Mouse (Mus musculus) embryo, embryonic 10.5 days (tissue): ENCODE results near the gene Bahd1.
A peak's percentile ranks its signal among the peaks of the same experiment; 100 is the strongest.

ENCODE experiments used
- DNase-seq: peaks from one replicate; pipeline ENCODE4 v3.0.0-alpha.2; 2015; ENCODE audit warnings: low spot score

The Bahd1 gene

DNA sequence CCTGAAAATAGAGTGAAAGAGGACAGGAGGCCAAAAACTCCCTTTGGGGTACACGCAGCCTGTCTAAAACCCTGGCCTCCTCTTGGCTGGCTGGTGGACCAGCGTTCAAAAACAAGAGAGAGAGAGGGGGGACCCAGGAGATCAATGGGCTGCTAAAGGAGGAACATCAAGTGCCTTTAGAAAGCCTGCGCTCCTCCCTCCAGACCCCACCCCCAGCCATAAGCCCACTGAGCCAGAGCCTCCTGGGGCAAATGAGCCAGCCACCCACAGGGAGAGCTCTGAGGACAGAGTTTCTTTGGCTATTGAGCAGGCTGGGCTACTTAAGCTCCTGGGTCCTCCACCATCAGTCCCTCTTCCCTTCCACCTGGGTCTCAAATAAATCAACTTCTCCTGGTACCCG is 1.4 kb upstream of the Bahd1 start:
- no peak for DNase-seq

DNA sequence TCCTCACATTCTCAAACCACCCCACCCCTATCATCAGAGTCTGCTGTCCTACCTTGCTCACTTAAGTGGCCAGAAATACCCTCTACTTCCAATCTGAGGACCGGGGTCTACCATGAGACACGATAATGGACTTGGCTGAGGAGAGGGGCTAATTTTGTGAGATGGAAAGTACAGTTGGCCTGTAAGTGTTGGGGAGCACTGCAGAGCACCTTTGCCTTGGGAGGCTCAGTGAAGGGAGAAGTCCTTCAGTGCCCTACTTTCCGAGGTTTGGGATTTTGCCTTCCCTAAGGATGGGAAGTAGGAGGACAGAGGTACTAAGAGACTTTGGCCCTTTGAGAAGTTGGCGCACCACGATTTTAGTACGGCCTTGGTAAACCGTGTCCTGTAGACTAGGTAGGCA is 871 bp upstream of the Bahd1 start:
- DNase-seq, result peak; percentile 27

DNA sequence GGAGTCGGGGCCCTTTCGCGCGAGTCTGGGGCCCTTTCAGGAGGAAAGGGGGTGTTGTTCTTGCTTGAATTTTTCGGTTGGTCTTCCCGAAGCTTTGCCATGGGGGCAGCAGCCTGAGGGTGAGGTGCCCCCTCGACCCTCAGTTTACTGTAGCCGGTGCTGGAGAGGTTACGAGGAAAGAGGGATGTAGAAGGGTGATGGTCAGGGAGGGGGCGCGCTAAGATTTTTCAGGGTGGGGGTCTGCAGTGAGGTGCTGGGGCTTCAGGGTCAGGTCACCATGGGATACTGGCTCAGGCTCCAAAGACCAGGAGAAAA is 606 bp downstream of the Bahd1 start:
- no peak for DNase-seq

DNA sequence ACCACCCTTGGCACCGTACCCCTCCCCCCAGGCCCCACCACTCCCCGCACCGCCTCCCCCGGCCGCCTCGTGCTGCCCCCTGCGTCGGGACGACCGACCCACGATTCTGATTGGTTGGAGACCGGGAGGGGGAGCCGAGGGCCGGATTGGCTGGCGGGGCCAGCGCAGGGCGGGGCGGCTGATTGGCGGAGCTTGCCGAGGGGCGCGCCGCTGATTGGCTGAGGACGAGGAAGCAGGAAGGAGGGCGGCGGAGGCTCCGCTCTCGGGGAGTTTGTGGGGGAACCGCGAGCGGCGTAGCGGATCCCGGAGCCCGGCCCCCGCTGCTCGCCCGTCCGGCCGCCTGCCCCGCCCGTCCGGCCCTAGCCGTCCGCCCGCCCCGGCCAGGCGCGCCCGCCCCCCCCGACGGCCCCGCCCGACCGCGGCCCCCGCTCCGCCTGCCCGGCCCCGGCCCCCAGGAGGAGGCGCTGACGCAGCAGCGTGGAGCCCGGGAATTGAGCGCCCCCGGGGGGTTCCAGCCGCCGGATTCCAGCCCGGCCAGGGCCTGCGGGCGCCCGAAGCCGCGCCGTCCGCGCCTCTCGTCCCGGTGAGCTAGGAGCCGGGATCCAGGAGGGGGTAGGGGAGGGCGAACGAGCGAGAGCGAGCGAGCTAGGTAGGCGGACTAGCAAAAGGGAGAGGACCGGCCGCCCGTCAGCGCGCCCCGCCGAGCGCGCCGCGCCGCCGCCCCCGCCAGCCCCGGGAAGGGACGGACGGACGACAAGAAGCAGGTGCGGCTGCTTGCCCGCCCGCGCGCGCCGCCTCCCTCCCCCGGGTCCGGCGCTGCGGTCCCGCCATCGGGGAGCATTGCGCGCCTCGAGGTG is 1.2 kb downstream of the Bahd1 start:
- peak; percentile 95 for DNase-seq

DNA sequence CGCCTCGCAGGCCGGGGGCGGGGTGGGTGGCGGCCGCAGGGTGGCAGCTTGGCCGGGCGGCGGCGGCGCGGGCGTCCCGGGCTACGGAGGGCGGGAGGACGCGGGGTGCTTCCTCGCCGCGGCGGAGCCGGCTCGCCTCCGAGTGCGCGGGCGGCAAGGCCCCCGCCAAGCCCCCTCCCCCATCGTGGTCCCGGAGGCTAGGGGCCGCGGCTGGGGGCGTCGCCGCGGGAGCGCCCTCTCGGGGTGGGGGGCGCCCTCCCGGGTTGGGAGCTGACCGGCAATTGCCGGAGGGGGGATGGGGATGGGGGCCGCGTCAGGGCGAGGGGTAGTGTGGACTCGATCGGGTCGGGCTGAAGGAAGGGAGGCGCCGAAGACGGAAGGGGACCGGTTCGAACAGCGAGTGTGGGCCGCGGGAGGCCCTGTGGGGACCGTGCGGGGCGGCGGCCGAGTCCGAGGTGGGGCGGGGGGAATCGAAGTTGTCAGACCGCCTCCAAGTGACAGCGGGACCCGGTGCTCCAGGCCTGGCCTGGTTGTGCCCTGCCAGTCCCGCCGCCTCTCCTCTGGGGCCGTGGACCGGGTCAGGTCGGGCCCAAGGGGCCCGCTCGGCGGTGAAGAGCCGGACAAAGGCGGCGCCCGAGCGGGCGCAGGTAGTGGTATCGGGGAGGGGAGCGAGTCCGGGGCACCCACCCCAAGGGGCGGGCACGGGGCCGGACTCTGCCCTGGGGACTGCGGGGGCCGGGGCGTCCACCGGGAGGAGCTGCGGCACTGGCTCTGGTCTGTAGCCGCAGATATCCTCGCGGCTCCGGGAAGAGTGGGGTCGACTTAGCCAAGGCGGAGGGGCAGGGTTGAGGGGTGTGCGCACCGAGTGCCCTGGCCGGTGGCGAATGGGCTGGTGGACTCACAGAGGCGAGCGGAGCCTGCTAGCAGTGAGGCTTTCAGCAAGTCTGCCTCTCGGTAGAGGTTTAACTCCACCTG is 2.2 kb downstream of the Bahd1 start:
- DNase-seq, result peak; percentile 74

DNA sequence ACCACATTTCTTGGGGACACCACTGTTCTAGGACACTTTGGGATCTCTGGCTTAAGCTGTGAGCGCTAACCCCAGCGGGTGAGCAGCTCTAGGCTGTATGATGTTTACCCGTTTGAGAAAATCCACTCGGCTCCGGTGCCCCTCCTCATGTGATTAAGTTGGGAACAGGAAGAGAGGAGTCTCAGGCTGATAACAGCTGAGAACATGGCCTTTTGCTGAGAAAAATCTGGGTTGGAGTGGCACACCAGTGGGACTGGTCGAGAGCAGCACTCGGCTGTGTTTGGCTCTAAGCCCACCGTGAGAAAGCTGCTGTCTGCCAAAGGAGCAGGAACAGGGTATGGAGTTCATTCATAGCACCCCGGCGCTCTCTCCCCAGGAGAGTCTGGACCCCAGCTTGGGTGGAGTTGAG is 3.2 kb downstream of the Bahd1 start:
- DNase-seq, result peak; percentile 22

DNA sequence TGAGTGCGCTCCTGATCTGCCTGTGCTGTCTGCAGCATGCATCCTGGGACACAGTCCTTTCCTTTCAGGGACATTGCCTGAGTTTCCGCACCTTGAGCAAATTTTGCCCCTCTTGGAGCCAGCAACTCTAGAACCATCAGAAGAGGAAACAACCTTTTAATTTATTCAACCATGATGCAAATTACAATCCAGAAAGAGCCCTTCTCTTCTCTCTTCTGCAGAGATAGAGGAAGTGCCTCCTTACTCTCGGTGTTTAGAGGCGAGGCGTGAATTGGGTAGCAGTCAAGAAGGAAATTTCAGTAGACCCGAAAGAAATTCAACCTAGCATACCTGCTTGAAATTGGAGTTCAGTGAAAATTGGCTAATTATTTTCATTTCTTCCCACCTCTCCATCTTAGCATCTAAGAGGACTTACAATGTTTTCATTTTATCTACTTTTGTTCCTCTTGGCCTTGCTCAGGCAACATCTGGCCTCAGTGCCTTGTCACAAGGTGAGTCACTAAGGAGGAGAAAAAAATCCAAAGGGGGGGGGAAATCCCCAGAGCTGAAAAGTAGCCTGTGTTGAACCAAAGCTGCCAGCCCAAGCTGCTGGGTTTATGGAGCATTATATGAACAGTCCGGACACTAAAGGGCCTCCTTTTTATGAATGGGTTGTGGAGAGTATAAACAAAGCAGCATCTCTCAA is 5.4 kb downstream of the Bahd1 start:
- DNase-seq, result no peak

DNA sequence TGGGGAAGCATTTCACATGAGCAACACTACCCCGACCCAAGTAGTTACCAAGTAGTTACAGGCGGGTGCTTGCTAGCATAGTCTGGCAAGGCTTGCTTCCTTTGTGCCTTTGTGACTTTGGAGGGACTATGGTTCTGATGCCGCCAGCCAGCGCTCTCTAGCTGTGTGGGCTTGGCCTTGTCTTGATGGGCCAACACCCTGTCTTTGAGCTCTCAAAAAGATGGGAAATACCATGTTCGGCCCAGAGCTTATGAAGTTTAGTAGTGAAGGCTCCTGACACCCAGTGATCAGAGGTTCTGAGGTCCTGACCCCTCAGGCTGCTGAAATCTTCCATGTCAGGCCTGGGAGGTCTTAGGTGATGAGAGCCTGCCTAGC is 5.9 kb downstream of the Bahd1 start:
- DNase-seq, result no peak

DNA sequence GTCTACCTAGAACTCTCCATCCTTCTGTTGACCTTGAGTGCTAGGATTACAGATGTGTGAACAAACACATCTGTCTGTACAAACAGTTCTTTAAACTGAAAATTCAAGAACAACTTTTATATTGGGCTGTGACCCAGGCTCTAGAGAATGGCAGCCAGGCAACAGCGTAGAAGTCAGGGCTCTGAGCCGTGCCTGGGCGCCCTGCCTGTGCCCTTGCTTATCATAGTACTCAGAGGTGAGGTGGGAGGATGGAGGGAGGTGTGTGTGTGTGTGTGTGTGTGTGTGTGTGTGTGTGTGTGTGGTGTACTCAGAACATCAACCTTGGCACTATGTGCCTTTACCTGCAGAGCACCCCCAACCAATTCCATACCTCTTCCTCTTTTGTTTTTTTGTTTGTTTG is 7.6 kb downstream of the Bahd1 start:
- no peak for DNase-seq

DNA sequence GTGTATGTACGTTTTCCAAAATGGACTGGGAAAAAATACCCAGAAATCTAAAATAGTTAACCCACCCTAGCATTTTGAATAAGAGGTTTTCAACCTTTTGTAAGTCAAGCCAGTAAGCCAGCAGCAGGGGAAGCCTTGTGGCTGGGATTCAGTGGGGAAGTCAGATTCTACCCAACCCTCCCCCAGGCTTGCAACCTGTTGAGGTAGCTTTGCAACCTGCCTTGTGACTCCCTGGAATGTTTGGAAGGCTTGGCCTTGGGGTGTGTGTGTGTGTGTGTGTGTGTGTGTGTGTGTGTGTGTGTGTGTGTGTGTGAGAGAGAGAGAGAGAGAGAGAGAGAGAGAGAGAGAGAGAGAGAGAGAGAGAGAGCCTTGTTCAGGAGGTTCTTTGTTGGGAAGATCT is 9.0 kb downstream of the Bahd1 start:
- no peak for DNase-seq

DNA sequence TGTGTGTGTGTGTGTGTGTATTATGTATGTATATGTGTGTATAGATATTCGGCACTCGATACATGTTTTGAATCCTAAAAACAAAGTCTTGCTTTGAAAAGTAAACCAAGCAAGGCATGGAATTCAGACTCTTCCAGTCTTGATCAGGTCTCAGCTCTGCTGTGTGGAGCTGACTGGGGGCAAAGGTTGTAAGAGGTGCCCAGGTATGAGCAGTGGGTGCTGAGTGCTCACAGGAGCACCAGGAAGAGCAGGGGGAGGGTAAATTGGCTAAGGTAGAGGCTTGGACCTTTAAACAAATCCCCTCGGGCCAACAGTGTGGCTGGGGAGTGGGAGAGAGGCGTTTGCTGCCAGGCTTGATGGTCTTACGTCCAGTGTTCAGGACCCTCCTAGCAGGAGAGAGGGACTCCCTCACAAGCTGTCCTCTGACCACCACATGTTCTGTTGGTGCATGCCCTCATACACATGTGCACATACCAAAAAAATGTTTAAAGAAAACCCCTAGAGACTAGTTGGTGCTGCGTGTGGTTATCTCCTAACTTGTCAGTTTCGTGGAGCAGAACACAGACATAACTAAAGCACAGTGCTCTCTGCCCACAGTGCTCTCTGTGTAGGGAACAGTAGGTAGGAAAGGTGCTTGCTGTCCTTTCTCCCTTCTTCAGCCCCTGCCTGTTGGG is 10.6 kb downstream of the Bahd1 start:
- DNase-seq, result no peak

DNA sequence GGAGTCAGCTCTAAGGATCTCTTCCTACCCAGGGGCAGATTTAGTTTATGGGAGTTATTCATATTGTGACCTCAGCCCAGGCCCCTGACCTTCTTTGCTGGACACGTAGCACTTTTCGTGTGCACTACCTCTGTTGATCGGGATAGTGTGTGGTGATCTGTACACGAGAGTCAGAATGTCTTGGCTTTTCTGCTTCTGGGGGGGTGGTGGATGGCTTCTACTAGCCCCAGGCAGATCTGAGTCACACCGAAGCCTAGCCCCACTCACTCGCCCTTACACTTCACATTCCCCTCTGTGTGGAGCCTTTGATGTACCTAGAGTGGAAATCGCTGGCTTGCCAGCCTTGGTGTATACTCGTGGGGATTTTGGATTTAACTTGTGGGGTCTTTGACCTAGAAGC is 12.5 kb downstream of the Bahd1 start:
- no peak for DNase-seq

DNA sequence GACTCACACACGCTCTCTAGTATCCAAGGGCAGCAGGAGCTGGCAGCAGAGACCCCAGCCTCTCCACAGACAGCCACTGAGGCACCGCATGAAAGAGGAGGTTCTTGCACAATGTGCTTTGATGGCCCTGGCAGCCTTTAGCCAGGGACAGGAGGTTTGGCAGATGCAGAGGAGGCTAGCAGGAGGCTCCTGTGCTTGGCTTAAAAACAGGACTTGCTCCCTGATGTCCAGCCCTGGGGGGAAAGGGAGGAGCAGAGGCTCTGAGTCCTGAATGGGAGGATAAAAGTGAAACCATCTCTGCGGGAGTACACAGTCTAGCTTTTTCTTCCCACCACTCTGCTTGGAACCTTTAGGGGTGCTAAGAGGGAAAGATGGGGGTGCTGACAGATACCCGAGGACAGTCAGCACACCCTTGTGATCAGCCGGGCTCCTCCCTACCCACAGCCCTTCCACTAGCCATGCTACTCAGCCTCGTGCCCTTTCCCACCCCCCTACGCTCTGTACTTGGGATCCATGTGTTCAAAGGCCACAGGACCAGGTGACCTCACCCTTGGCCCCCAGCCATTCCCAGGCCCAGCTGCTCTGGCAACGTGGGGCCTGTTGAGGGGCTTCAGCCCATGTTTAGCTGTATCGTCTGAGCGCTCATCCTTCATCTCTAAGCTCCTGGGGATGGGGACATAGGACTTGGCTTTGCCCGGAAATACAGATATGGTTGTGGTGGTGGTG is 13.5 kb downstream of the Bahd1 start:
- no peak for DNase-seq

DNA sequence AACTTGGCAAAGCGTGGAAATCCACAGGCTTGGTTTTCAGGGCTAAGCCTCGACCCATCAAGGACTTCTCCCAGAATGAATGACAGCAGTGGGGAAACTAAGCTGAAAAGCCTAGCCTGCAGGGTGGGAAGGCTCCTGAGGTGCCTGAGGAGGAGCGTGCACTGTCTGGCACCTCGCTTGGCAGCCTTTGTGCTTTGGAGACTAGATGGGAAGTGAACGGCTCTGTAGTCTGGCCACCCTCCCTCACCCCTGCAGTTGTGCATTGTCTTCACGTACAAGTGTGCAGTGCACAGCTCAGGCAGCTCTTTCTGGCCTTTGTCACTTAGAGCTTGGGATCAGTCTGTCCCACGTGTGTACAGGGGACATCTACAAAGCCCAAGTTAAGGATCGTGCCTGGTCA is 14.5 kb downstream of the Bahd1 start:
- no peak for DNase-seq

DNA sequence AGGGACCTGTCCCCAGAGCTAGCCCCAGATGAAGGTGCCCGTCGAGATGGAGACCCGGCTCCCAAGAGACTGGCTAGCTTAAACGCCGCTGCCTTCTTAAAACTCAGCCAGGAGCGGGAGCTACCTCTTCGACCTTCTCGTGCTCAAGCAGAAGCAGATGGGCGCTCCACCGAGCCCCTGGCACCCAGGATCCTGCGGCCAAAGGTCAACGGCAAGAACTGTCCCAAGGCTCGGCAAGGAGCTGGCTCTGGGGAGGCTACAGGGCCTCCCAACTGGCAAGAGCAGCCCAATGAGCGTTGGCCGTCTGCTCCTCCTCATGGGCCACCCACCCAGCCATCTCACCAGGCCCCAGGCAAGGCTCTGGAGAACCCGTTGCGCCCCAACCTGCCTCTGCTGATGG is 16.3 kb downstream of the Bahd1 start:
- no peak for DNase-seq

DNA sequence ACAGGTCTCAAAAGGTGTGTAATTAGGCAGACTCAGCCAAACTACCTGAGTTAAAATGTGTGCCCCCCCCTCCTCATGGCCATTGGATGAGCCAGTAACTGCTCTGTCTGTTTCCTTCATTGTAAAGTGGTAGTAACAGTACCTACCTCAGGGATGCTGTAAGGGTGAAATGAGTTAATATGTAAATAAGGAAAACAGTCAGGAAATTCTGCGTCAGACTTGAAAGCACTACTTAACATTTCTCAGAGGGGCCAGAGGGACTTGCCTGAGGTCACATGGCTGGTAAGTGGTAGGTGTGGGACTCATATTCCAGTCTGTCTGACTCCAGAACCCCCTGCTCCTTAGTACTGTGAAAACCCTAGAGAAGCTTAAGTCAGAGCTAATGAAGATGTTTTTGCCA is 18.4 kb downstream of the Bahd1 start:
- DNase-seq, result no peak

DNA sequence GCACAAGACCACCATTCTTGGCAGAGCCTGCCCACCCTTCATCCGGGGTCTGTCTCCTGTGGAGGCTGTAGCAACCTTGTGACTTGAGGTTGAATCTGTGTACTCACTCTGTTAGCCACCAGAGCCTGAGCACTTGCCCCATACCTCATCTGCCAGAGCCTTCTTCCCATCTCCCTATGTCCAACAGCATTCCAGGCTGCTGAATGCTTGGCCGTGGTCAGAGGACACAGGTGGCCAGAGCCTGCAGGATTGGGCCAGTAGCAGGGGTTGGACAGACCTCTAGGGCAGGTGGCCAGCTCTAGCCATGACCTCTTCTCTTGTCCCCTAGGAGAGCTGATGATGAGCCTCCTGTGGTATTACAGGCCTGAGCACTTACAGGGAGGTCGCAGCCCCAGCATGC is 20.3 kb downstream of the Bahd1 start:
- no peak for DNase-seq

DNA sequence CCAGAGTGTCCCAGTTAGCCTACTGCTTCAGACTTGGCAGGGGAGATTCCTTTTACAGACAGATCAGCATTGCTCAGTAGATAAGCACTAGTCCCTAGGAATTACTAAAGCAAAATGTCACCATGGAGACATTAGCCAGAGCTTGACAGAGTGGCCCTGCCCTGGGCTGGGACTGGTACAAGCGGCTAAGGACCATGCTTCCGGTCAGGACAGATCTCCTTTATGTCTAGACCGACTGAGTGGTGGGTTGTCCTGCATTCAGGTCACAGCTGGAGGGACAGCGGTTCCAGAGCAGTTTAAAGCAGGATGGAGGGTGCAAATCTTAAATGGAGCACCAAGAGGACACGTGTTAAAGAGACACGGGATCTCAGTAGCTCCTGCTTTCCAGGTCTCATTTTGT is 25.8 kb downstream of the Bahd1 start:
- no peak for DNase-seq

DNA sequence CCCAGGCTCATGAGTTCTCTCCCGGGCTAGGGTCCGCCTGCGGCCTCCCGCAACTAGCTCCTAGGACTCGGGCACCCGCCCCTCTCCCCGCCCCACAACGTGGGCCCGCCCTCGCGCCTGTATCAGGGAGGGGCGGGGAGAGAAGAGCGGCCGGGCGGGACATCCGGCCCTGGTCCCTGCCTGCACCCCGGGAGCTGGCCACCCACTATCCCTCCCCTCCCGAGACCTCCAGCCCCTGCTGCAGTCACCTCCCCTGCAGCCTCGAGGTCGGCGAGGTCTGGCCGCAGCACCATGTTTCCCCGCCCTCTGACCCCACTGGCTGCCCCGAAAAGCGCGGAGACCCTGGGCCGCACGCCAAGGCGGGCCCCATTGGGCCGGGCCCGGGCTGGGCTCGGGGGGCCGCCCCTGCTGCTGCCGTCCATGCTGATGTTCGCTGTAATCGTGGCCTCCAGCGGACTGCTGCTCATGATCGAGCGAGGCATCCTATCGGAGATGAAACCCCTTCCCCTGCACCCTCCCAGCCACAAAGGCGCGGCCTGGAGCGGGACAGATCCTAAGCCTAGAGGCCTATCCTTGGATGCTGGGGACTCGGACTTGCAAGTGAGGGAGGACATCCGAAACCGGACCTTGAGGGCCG is 26.3 kb downstream of the Bahd1 start, which contains the start of gene Chst14:
Gene Chst14, plus strand, starts transcription at position 136 of the 637 bp plus-strand sequence.
- peak; percentile 88 for DNase-seq

DNA sequence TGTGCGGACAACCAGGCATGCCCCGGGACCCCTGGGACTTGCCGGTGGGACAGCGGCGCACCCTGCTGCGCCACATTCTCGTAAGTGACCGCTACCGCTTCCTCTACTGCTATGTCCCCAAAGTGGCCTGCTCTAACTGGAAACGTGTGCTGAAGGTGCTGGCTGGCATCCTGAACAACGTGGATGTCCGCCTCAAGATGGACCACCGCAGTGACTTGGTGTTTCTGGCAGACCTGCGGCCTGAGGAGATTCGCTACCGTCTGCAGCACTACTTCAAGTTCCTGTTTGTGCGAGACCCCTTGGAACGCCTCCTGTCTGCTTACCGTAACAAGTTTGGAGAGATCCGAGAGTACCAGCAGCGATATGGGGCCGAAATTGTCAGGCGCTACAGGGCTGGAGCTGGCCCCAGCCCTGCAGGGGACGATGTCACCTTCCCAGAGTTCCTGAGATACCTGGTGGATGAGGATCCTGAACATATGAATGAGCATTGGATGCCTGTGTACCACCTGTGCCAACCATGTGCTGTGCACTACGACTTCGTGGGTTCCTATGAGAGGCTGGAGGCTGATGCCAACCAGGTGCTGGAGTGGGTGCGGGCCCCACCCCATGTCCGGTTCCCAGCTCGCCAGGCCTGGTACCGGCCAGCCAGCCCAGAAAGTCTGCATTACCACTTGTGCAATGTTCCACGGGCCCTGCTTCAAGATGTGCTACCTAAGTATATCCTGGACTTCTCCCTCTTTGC is 27.0 kb downstream of the Bahd1 start:
- peak; percentile 31 for DNase-seq
